Mouse (Mus musculus): ENCODE results near the gene Slc15a5. TPM values are rescaled to one million over a fixed set of nuclear protein-coding genes. Genes with fewer than 3 reads are reported as not detected.

The Slc15a5 gene
- total RNA-seq, 2 experiments from 2014 or later, result 0.64 to 8.9 TPM

- DNase-seq, result no peak
- intact Hi-C loops (cut with DNase I), result no loop called here
These were observed 8.8 kb downstream of the Slc15a5 start for GRCm38 (mm10) chr6:138070720-138071504.

DNA sequence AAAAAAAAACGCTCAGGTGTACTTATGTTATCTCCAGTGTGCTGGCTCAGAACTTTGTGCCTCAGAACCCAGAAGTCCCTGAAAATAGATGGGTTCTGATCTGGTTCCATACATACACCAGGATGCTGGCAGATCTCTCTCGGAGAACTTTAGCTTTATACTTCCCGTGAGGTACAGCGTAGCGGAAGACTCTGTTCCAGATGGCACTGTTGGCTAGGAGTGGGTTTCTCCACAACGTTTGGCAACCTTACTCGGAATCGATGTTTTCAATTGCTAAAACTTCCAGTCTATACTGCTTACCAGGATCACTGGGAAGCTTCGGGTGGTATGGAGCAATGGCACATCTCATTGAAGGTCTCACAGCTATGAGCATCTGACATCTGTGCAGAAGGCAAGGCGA is 9.8 kb downstream of the Slc15a5 start:
- intact Hi-C loops (cut with DNase I), result no loop called here
- DNase-seq, result no peak

GRCm38 (mm10) chr6:138055572-138055971 is 24.1 kb downstream of the Slc15a5 start:
- intact Hi-C loops (cut with DNase I), result loop anchor here (10.0 kb wide), 1 partner anchor 261 kb away; no protein-coding TSS in a partner anchor
- DNase-seq, result no peak

GRCm38 (mm10) chr6:138054956-138055355 is 24.8 kb downstream of the Slc15a5 start:
- intact Hi-C loops (cut with DNase I), result loop anchor here (10.0 kb wide), 1 partner anchor 260 kb away; no protein-coding TSS in a partner anchor
- DNase-seq, result no peak

DNA sequence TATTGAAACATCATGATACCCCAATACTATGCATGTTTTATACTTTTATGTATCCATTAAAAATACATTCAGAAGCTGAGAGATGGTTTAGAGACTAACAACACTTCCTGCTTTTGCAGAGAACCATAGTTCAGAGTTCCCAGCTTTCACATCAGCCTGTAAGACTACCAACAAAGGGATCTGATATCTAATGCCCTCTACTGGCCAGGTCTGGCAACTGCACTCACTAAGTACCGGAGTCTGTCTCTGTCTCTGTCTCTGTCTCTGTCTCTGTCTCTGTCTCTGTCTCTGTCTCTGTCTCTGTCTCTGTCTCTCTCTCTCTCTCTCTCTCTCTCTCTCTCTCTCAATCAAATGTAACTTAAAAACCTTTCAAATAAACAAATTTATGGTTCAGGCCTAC is 25.6 kb downstream of the Slc15a5 start:
- DNase-seq, result no peak
- intact Hi-C loops (cut with DNase I), result loop anchor here (10.0 kb wide), 1 partner anchor 259 kb away; no protein-coding TSS in a partner anchor

DNA sequence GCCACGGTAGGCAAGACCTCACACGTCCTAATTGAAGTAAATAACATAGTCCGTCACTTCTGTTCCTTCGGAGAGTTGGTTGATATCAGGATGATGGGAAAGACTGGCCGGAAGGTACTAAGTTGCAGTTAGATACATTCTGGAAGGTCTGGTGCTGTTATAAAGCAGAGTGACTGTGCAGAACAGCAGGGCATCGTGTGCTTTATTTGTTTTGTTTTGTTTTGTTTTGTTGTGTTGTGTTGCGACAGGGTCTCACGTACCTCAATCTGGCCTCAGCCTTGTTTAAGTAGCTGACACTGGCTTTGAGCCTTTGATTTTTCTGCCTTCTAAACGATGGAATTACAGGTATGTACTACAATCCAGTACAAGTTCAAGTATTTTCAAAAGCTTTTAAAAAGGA is 26.0 kb downstream of the Slc15a5 start:
- no peak for DNase-seq

DNA sequence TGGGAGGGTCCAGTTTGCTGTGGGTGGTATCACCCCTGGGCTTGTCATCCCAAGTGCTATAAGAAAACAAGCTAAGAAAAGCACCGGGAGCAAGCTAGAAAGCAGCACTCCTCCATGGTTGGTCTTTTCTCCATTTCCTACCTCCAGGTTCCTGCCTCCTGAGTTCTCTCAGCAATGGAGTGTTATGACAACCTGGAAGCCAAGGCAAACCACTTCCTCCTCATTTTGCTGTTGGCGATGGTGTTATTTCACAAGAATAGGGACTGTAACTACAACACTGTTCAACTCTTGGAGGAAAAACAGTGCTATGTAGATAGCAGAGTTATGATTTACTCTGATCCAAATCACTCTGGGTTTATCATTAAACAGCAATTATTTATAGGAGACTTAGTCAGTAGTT is 34.4 kb downstream of the Slc15a5 start:
- intact Hi-C loops (cut with DNase I), result no loop called here
- DNase-seq, result no peak

More for the DNA sequence above, 26.0 kb downstream of the Slc15a5 start:
- intact Hi-C loops (cut with DNase I), result loop anchor here (10.0 kb wide), 1 partner anchor 259 kb away; no protein-coding TSS in a partner anchor

DNA sequence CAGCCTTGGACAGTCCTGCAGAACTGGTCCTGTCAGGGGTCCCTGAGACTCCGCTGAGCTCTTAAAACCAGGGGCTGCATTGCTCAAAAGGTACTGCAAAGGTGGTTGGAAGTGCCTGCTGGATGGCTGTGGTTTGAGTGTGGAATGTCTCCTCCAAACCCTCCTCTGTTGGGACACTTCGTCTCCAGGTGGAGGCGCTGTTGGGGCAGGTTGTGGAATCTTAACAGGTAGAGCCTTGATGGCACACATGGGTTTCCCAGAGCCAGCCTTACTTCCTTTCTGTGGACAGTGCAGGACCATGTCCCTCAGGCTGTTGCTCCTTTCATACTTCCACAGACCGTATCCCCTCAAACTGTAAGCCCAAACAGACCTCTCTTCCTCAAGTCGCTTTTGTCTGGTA is 36.8 kb downstream of the Slc15a5 start:
- DNase-seq, result no peak
- intact Hi-C loops (cut with DNase I), result no loop called here

GRCm38 (mm10) chr6:138041865-138042264 is 37.9 kb downstream of the Slc15a5 start:
- DNase-seq, result no peak
- intact Hi-C loops (cut with DNase I), result no loop called here

GRCm38 (mm10) chr6:138037587-138037986 is 42.1 kb downstream of the Slc15a5 start:
- DNase-seq, result no peak
- intact Hi-C loops (cut with DNase I), result no loop called here

DNA sequence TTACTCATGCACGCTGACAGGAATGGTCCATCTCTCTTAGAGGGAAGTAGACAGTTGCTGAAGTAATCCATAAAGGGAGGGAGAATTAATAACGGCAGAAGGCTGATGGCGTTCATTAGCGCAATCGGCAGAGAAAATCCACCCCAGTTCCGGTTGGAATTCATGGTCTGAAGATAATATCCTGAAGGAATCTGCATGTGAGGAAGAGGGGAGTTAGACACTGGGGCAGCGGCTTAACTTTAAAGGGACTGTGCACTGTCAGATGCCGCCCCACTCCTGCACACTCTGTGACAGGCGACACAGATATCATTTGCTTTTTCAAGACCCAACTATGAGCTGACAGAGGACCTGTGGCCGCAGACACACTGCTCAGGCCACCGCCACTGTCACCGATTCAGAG is 42.8 kb downstream of the Slc15a5 start:
- DNase-seq, result no peak
- intact Hi-C loops (cut with DNase I), result no loop called here

- intact Hi-C loops (cut with DNase I), result no loop called here
These were observed 62.8 kb downstream of the Slc15a5 start for GRCm38 (mm10) chr6:138016898-138017297.

DNA sequence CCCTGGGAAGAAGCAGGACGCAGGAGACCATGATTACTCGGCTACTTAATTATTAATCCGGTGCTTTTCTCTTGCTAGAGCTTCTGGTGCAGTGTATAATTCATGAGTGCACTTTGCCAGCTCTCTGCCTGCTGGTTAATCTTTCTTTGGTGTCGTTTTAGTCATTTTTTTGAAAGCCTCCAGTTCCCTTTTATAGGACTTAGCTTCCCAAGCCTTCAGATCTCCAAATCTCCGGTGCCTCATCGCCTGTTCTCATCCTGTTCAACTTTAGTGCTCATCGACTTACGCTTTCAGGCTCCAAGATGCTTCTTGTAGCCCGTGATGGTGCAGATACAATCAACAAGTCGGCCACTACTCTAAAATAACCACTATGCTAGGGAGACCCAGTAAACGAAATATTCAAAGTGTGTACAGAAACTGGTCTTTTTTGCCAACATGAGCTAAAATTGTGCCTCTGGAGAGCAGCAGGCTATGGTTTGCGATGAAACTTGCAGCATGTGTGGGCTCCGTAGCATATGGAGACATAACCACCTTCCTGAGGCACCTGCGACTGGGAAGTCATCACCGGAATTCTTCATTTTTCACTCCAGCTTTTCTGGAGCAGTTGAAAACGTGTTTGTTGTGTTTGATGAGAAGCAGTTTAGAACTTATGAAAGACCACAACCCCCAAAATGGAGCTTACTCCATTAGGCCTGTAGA is 64.6 kb downstream of the Slc15a5 start:
- intact Hi-C loops (cut with DNase I), result no loop called here
- no peak for DNase-seq

More at GRCm38 (mm10) chr6:138016898-138017297, 62.8 kb downstream of the Slc15a5 start:
- DNase-seq, result no peak

DNA sequence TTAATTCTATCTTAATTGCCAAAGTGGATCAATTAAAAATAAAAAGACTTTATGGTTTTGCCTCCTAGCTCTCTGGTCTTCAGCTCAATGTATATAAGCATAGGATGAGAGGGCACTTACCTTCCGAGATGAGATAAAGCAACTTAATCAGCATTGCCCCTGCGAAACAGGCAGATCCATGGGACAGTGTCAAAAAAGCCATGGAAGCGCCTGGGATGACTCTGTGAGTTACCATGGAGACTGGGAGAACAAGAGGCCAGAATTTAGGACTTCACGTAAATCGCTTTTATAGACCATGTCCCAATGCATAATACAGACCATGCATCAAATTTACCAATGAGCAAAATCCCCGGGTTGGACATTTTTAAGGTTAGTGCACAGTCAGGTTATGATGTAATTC is 67.8 kb downstream of the Slc15a5 start:
- DNase-seq, result no peak
- intact Hi-C loops (cut with DNase I), result no loop called here

- intact Hi-C loops (cut with DNase I), result no loop called here
- no peak for DNase-seq
These were observed 72.0 kb downstream of the Slc15a5 start for GRCm38 (mm10) chr6:138007705-138008104.

- intact Hi-C loops (cut with DNase I), result no loop called here
- no peak for DNase-seq
These were observed 73.0 kb downstream of the Slc15a5 start for GRCm38 (mm10) chr6:138006525-138007251.

DNA sequence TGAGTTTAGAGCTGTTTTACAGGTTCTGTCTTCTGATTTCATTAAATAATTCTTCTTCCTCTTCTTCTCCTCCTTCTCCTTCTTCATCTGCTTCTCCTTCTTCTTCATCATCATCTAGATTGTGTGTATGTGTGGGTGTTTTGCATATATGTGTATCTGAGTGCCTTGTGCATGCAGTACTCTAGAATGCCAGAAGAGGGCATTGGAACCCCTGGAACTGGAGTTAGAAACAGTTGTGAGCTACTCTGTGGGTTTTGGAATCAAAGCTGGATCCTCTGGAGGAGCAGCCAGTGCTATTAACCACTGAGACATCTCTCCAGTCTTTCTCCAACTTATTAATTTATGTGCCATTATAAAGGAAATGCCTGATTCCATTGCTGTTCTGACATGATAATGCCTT is 89.9 kb downstream of the Slc15a5 start:
- intact Hi-C loops (cut with DNase I), result no loop called here
- no peak for DNase-seq

DNA sequence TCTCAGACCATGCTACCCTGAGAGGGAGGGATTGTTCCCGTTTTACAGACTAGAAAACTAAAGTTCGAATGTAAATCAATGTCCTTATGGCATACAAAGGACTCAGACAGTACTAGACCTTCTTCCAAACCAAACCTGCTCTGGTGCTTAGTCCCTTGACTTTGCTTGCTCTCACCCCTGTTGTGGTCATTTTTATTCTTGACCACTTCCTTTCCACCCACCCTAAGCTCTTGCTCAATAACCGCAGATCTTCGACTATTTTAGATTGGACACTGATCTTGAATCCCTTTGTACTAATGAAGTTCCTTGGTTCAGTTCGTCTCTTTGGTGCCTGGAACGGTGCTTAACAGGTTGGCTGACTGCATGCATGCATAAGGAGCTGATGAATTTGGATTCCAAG is 94.5 kb downstream of the Slc15a5 start:
- no peak for DNase-seq
- intact Hi-C loops (cut with DNase I), result no loop called here

- intact Hi-C loops (cut with DNase I), result no loop called here
- no peak for DNase-seq
These were observed 97.5 kb downstream of the Slc15a5 start for GRCm38 (mm10) chr6:137982195-137982737.

DNA sequence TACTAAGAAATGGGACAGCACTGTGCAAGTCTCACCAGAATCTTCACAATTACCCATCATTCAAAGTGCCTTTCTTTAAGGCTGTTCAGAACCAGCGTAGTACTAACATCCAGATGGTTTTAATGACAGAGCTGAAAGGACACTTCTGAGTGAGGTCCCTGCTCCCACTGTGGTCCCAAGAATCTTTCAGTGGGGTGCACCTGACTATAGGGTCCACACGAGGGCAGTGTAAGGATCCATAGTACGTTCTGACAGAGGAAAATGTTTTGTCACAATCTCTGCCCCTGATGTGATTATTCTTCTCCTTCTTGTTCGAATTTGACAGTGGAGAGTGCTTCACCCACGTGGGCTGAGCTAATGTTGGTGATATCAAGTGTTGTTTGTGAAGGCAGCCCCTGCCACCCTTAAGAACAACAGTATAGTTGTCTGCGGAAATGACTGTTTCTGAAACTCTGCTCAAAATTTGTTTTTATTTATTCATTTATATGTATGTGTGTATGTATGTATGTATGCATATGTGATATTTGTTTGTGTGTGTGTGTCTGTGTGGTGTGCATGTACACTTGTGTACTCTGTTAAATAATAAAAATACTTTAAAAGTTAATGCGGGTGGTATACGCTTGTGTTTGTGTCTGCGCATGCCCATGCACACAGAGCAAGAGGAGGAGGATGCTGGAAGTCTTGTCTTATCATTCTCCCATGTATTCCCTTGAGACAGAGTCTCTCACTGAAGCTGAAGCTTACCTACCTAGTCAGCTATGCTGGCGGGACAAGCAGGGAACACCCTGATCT is 98.6 kb downstream of the Slc15a5 start:
- intact Hi-C loops (cut with DNase I), result no loop called here
- no peak for DNase-seq

All from gastrocnemius, postnatal 36 days (tissue).